Mouse (Mus musculus): Measurements from ENCODE around the gene Rhoa. TPM values are rescaled to one million over a fixed set of nuclear protein-coding genes. Genes with fewer than 3 reads are reported as not detected.
"Not testable (repeated sequence)": the region's sequence is repeated elsewhere in the genome, so short reads cannot be mapped to it uniquely, and the experiment has no call there.

The Rhoa gene
- 100 to 1,000 TPM in 1 of 2 experiments, 10 to 100 TPM in 1; 91.8 to 111 TPM for total RNA-seq (2021)
- long read RNA-seq, experiment 1, transcript Rhoa-201 (6 exons, 2,197 nt) = major isoform, 38 of 52 reads
- long read RNA-seq, experiment 1, partial matches to known transcripts = 12 of 52 reads
- long read RNA-seq, experiment 1, other reads (novel, unspliced or antisense) = 0 of 52 reads
- long read RNA-seq, experiment 2, transcript Rhoa-201 (6 exons, 2,197 nt) = major isoform, 30 of 45 reads
- long read RNA-seq, experiment 2, partial matches to known transcripts = 1 of 45 reads
- long read RNA-seq, experiment 2, other reads (novel, unspliced or antisense) = 13 of 45 reads

- DNase-seq (ENCODE audit: low spot score) = peak; percentile 99
Observed at GRCm38 (mm10) chr9:108305629-108306520, at the start of gene Rhoa, which contains the start of gene Tcta. Gene Rhoa, plus strand, starts transcription at chr9:108306129. Gene Tcta, minus strand, starts transcription at chr9:108306160.

GRCm38 (mm10) chr9:108260526-108260925 lies 45.4 kb upstream of the Rhoa start:
- DNase-seq (ENCODE audit: low spot score) = no peak

- peak; percentile 74 for DNase-seq (ENCODE audit: low spot score)
Observed at GRCm38 (mm10) chr9:108261865-108262264, 44.1 kb upstream of the Rhoa start.

GRCm38 (mm10) chr9:108262494-108263049 lies 43.4 kb upstream of the Rhoa start:
- peak; percentile 75 for DNase-seq (ENCODE audit: low spot score)

GRCm38 (mm10) chr9:108263131-108263681 lies 42.7 kb upstream of the Rhoa start:
- DNase-seq (ENCODE audit: low spot score) = peak; percentile 35

GRCm38 (mm10) chr9:108263690-108264190 lies 42.2 kb upstream of the Rhoa start, which contains the start of gene Dag1:
Gene Dag1, minus strand, starts transcription at chr9:108263958.
- peak; percentile 99 for DNase-seq (ENCODE audit: low spot score)

GRCm38 (mm10) chr9:108264191-108264921 lies 41.6 kb upstream of the Rhoa start:
- DNase-seq (ENCODE audit: low spot score) = peak; percentile 57

GRCm38 (mm10) chr9:108266261-108266935 lies 39.5 kb upstream of the Rhoa start:
- DNase-seq (ENCODE audit: low spot score) = no peak

- no peak for DNase-seq (ENCODE audit: low spot score)
Observed at GRCm38 (mm10) chr9:108267691-108268090, 38.2 kb upstream of the Rhoa start.

- not testable (repeated sequence) for DNase-seq (ENCODE audit: low spot score)
Observed at GRCm38 (mm10) chr9:108268701-108269100, 37.2 kb upstream of the Rhoa start.

GRCm38 (mm10) chr9:108271941-108272340 lies 34.0 kb upstream of the Rhoa start:
- DNase-seq (ENCODE audit: low spot score) = no peak

- no peak for DNase-seq (ENCODE audit: low spot score)
Observed at GRCm38 (mm10) chr9:108272691-108273090, 33.2 kb upstream of the Rhoa start.

GRCm38 (mm10) chr9:108273485-108273884 lies 32.4 kb upstream of the Rhoa start:
- no peak for DNase-seq (ENCODE audit: low spot score)

- DNase-seq (ENCODE audit: low spot score) = peak; percentile 26
Observed at GRCm38 (mm10) chr9:108274476-108275330, 31.2 kb upstream of the Rhoa start.

GRCm38 (mm10) chr9:108275331-108275659 lies 30.6 kb upstream of the Rhoa start:
- DNase-seq (ENCODE audit: low spot score) = no peak

GRCm38 (mm10) chr9:108278697-108279450 lies 27.1 kb upstream of the Rhoa start:
- peak; percentile 50 for DNase-seq (ENCODE audit: low spot score)

- DNase-seq (ENCODE audit: low spot score) = peak; percentile 92
Observed at GRCm38 (mm10) chr9:108280071-108280828, 25.7 kb upstream of the Rhoa start.

- peak; percentile 82 for DNase-seq (ENCODE audit: low spot score)
Observed at GRCm38 (mm10) chr9:108284410-108284809, 21.5 kb upstream of the Rhoa start.
